Mouse (Mus musculus): Measurements from ENCODE around the gene Nav2.

DNA sequence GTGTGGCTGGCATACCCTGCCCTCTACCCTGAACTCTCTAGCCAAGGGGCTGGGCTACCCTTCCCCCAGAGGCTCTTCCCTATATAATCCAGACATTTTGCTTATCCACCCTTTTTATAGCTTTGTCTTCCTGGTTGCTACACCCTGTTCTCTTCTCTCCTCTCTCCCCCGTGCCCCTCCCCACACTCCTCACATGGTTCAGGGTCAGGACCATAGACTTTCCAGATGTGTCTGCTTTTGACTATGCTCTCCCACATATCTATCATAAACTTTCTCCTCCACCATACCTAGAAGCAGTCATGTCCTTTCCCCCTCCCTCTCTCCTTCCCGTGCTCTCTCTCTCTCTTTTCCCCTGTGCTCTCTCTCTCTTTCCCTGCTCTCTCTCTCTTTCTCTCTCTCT is 595.4 kb downstream of the Nav2 start:
- TF ChIP-seq CTCF (IDR thresholded peaks at IDR 0.05; ENCODE audit: extremely low read depth, insufficient read depth, low read length): no peak
- TF ChIP-seq POLR2A (IDR thresholded peaks at IDR 0.05; ENCODE audit: extremely low read depth, insufficient read depth, low read length): no peak

All from cortical plate, adult 2 months (tissue).